Mouse (Mus musculus) limb, embryonic 13.5 days (tissue): Measurements from ENCODE around the gene Hcn3. TPM values are rescaled to one million over a fixed set of nuclear protein-coding genes. Genes with fewer than 3 reads are reported as not detected.

ENCODE experiments used
- ATAC-seq: fragments of 200-750 bp; cut with Nextera tagmentation; 2 replicates; pipeline ENCODE4 v1.8.0; 2017; ENCODE audit warnings: low read depth, moderate number of reproducible peaks, moderate TSS enrichment; ENCODE audit not compliant: low FRiP score
- H3K27ac ChIP-seq: fragments of 300-500 bp; sonication (generic); 2 replicates; pipeline ENCODE4 v1.5.1; 2015; ENCODE audit warnings: inconsistent platforms, mild to moderate bottlenecking, moderate library complexity
- H3K27me3 ChIP-seq: fragments of 300-500 bp; sonication (generic); 2 replicates; pipeline ENCODE4 v1.6.1; 2015; ENCODE audit warnings: mild to moderate bottlenecking, inconsistent platforms
- H3K36me3 ChIP-seq: fragments of 300-500 bp; sonication (generic); 2 replicates; pipeline ENCODE4 v1.6.1; 2015; ENCODE audit warnings: inconsistent platforms, mild to moderate bottlenecking, moderate library complexity
- H3K4me1 ChIP-seq: fragments of 300-500 bp; sonication (generic); 2 replicates; pipeline ENCODE4 v1.6.1; 2015; ENCODE audit warnings: inconsistent platforms
- H3K4me2 ChIP-seq: fragments of 300-500 bp; sonication (generic); replicated peaks from 2 replicates; pipeline ENCODE4 v1.6.1; 2015; ENCODE audit warnings: inconsistent platforms, mild to moderate bottlenecking, moderate library complexity
- H3K4me3 ChIP-seq: fragments of 300-500 bp; sonication (generic); 2 replicates; pipeline ENCODE4 v1.5.1; 2015; ENCODE audit warnings: moderate library complexity, mild to moderate bottlenecking, inconsistent platforms
- H3K9ac ChIP-seq: fragments of 300-500 bp; sonication (generic); 2 replicates; pipeline ENCODE4 v1.6.1; 2015; ENCODE audit warnings: mild to moderate bottlenecking, inconsistent platforms
- H3K9me3 ChIP-seq: fragments of 300-500 bp; sonication (generic); 2 replicates; pipeline ENCODE4 v1.6.1; 2016; ENCODE audit warnings: inconsistent platforms
- WGBS: fragments of 180-500 bp; shearing (Covaris S2); methylation state at CpG from one replicate; pipeline ENCODE4 v1.1.7; 2015; 5-methylcytosine and 5-hydroxymethylcytosine counted together
- polyA plus RNA-seq: library from polyadenylated mRNA; unstranded; fragments of >200 nt; fragmentation: Nextera tagmentation; extraction: Ambion mirVana; gene quantifications from 2 replicates; pipeline ENCODE4 v1.2.1, GENCODE M21; 2015

Gene Hcn3
- polyA plus RNA-seq, 1 experiment from 2014 or later: 2.0 TPM

DNA sequence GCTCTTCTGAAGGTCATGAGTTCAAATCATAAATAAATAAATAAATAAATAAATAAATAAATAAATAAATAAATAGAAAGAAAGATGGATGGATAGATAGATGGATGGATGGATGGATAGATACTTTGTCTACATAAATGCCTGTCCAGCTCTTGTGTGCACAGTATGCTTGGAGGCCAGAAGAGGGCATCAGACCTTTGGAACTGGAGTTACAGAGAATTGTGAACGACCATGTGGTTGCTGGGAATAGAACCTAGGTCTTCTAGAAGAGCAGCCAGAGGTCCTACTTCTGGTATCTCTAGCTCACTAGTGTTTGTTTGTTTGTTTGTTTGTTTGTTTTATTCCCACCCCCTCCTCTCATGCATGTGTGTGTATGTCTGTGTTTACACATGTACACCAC is 33.4 kb upstream of the Hcn3 start:
- H3K4me1 ChIP-seq: peaks cover 10% of the 10 kb centered on the region
- H3K4me3 ChIP-seq: no peak overlapping the region
- no peaks in the 10 kb centered on the region for H3K9me3 ChIP-seq
- WGBS: 73% methylated on average over 1 of the region's 1 CpGs
- no peak for ATAC-seq
- H3K27ac ChIP-seq: no peak overlapping the region
- no peak overlapping the region for H3K9ac ChIP-seq
- H3K27me3 ChIP-seq: no peaks in the 10 kb centered on the region
- H3K36me3 ChIP-seq: peaks cover 6% of the 10 kb centered on the region
- H3K4me2 ChIP-seq: no peak overlapping the region

GRCm38 (mm10) chr3:89190436-89190835 is 30.4 kb upstream of the Hcn3 start:
- H3K4me3 ChIP-seq: no peak overlapping the region
- no peak overlapping the region for H3K9ac ChIP-seq
- peaks cover 5% of the 10 kb centered on the region for H3K4me1 ChIP-seq
- H3K9me3 ChIP-seq: no peaks in the 10 kb centered on the region
- no peak for ATAC-seq
- H3K36me3 ChIP-seq: peaks cover 26% of the 10 kb centered on the region
- 81% methylated on average over 8 of the region's 8 CpGs for WGBS
- no peaks in the 10 kb centered on the region for H3K27me3 ChIP-seq
- no peak overlapping the region for H3K27ac ChIP-seq
- no peak overlapping the region for H3K4me2 ChIP-seq

DNA sequence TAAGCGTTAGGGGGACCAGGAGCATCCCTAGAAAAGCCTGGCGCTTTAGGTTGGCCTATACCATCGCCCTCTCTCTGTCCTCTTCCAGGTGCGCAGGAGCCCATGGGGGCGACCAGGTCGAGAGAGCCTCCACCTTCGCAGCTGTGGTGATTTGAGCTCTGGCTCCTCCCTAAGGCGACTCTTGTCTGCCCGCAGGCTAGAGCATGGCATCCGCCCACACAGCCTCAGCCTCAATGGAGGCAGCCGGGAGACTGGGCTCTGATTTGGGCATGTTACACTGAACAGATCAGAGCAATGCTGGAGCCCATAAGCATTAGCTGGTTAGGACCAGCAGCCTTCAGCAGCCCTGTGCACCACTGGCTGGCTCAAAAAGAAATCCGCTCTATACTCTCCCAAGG is 28.5 kb upstream of the Hcn3 start:
- no peaks in the 10 kb centered on the region for H3K27me3 ChIP-seq
- H3K9me3 ChIP-seq: no peaks in the 10 kb centered on the region
- H3K4me3 ChIP-seq: no peak overlapping the region
- 70% methylated on average over 12 of the region's 12 CpGs for WGBS
- peaks cover 26% of the 10 kb centered on the region for H3K36me3 ChIP-seq
- ATAC-seq: no peak
- peaks cover 22% of the 10 kb centered on the region for H3K4me1 ChIP-seq
- H3K4me2 ChIP-seq: no peak overlapping the region
- H3K9ac ChIP-seq: no peak overlapping the region
- no peak overlapping the region for H3K27ac ChIP-seq

DNA sequence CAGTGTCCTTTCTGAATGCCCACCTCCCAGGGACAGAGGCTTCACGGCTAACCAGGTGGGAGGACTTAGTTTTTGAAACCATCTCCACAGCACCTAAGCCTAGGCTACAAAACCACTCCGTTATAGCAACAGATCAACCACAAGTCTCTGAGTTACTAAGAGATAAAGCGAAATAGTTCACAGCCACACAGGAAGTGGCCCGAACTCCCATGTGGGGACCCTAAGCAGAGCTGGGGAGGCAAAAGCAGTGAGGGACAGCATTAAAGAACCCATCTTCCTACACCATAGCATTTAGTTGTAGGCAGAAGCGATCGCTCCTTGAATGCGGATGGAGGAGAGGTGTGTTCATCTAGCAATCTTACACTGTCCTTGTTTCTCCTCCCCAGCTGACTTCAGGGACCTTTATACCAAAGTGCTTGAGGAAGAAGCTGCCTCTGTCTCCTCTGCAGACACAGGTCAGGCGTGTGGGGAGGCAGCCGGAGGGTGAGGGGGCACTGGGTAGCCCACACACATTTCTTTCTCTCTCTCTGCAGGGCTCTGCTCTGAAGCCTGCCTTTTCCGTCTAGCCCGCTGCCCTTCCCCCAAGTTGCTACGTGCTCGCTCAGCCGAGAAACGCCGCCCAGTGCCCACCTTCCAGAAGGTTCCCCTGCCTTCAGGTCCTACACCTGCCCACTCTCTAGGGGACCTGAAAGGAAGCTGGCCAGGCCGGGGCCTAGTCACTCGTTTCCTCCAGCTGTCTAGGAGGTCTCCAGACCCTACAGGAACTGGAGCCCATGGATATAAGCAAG is 27.9 kb upstream of the Hcn3 start:
- H3K9ac ChIP-seq: no peak overlapping the region
- 87% methylated on average over 18 of the region's 18 CpGs for WGBS
- H3K27ac ChIP-seq: no peak overlapping the region

DNA sequence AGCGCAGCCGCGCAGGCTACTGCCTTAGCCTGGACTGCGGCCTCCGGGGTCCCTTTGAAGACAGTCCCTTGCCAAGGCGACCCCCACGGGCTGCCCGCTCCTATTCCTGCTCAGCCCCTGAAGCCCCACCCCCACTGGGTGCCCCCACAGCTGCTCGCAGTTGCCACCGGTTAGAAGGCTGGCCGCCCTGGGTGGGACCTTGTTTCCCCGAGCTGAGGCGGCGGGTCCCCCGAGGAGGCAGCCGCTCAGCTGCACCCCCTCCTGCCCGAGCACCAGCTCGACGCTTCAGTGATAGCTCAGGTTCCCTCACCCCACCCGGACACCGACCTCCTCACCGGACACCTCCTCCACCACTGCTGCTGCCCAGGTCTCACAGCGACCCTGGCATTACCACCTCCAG is 27.2 kb upstream of the Hcn3 start:
- Histone ChIP-seq H3K9ac (peak overlapping the region; percentile 31; the same call in 1 of the 2 replicates), H3K4me1 (peaks cover 25% of the 10 kb centered on the region), H3K27ac (no peak overlapping the region), H3K36me3 (peaks cover 31% of the 10 kb centered on the region), H3K27me3 (no peaks in the 10 kb centered on the region), H3K4me2 (no peak overlapping the region), H3K4me3 (no peak overlapping the region), H3K9me3 (no peaks in the 10 kb centered on the region)
- no peak for ATAC-seq
- WGBS: 60% methylated on average over 23 of the region's 23 CpGs

More for the DNA sequence above, 27.9 kb upstream of the Hcn3 start:
- peaks cover 26% of the 10 kb centered on the region for H3K36me3 ChIP-seq
- no peaks in the 10 kb centered on the region for H3K27me3 ChIP-seq
- H3K9me3 ChIP-seq: no peaks in the 10 kb centered on the region
- no peak overlapping the region for H3K4me3 ChIP-seq
- H3K4me2 ChIP-seq: no peak overlapping the region
- no peak for ATAC-seq
- peaks cover 22% of the 10 kb centered on the region for H3K4me1 ChIP-seq

DNA sequence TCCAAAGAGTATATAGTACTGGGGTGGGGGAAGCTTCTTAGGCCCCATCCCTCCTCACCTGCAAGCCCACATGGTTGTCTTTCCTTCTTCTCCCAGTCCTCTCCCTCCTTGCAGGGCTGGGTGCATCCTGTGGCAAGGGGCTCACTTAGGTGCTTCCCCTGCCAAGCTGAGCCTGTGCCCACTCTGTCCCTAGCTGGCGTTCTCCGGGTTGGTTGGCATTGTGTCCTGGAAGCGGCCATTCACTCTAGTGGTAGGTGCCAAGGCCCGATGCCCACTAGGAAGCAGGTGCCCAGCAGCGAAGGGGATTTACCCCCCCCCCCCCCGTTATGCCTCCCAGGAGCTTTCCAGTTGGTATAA is 23.9 kb upstream of the Hcn3 start:
- H3K27me3 ChIP-seq: no peaks in the 10 kb centered on the region
- no peaks in the 10 kb centered on the region for H3K9me3 ChIP-seq
- 79% methylated on average over 6 of the region's 6 CpGs for WGBS
- H3K4me3 ChIP-seq: peak overlapping the region; percentile 71
- peaks cover 63% of the 10 kb centered on the region for H3K36me3 ChIP-seq
- peaks cover 32% of the 10 kb centered on the region for H3K4me1 ChIP-seq
- ATAC-seq: no peak
- H3K4me2 ChIP-seq: peak overlapping the region; percentile 95
- peak overlapping the region; percentile 88; the same call in 1 of the 2 replicates for H3K27ac ChIP-seq
- H3K9ac ChIP-seq: peak overlapping the region; percentile 85

GRCm38 (mm10) chr3:89183058-89183958 is 23.3 kb upstream of the Hcn3 start, which contains the start of gene Fam189b:
Gene Fam189b, plus strand, starts transcription at chr3:89183143.
- peaks cover 59% of the 10 kb centered on the region for H3K36me3 ChIP-seq
- ATAC-seq: peak; percentile 92
- peaks cover 38% of the 10 kb centered on the region for H3K4me1 ChIP-seq
- H3K27ac ChIP-seq: peak within 1 kb of the TSS; percentile 88
- 6% methylated on average over 39 of the region's 39 CpGs for WGBS
- H3K4me2 ChIP-seq: peak within 1 kb of the TSS; percentile 95
- no peaks in the 10 kb centered on the region for H3K9me3 ChIP-seq
- H3K4me3 ChIP-seq: peak within 1 kb of the TSS; percentile 71
- no peaks in the 10 kb centered on the region for H3K27me3 ChIP-seq
- peak within 1 kb of the TSS; percentile 85 for H3K9ac ChIP-seq

GRCm38 (mm10) chr3:89182531-89183057 is 22.6 kb upstream of the Hcn3 start:
- ATAC-seq: peak; percentile 29; the same call in 1 of the 2 replicates
- no peak overlapping the region for H3K9ac ChIP-seq
- H3K4me1 ChIP-seq: peaks cover 40% of the 10 kb centered on the region
- peaks cover 51% of the 10 kb centered on the region for H3K36me3 ChIP-seq
- no peaks in the 10 kb centered on the region for H3K9me3 ChIP-seq
- H3K27ac ChIP-seq: 0 out of 2 replicates have a peak overlapping the region, but pooled peaks have one; percentile 88
- 51% methylated on average over 7 of the region's 7 CpGs for WGBS
- H3K4me2 ChIP-seq: peak overlapping the region; percentile 95
- H3K27me3 ChIP-seq: no peaks in the 10 kb centered on the region
- peak overlapping the region; percentile 71 for H3K4me3 ChIP-seq

DNA sequence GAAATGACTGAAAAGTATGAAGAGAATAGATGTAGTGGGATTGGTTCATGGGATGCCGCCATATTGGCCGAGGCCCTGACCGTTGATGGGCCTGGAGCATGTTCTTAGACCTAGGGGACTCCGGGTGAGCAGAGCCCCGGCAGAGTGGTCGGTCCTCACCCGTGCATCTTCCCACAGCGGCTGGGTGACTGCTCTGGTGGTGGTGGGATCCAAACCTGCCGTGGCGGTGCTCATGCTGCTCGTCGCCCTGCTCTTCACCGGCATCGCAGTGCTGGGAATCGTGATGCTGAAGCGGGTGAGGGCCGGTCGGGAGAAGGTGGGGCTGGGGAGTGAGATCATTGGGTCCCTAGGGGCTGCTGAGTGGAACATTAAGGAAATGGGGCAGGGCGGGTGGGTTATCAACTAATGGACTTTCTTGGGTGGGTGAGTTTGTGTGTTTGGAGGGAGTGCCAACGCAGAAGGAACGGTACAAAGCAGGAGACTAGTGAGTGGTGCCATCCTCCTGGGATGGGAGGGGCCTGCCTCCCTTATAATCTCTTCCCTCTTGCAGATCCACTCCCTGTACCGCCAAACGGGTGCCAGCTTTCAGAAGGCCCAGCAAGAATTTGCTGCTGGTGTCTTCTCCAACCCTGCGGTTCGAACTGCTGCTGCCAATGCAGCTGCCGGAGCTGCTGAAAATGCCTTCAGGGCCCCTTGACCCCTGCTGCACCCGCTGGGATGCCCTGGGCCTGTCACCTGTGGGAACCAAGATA is 21.9 kb upstream of the Hcn3 start:
- Histone ChIP-seq H3K9me3 (no peaks in the 10 kb centered on the region), H3K9ac (no peak overlapping the region), H3K4me3 (no peak overlapping the region), H3K36me3 (peaks cover 45% of the 10 kb centered on the region), H3K4me1 (peaks cover 41% of the 10 kb centered on the region), H3K27ac (no peak overlapping the region), H3K4me2 (no peak overlapping the region), H3K27me3 (no peaks in the 10 kb centered on the region)
- ATAC-seq: no peak
- WGBS: 88% methylated on average over 27 of the region's 27 CpGs

DNA sequence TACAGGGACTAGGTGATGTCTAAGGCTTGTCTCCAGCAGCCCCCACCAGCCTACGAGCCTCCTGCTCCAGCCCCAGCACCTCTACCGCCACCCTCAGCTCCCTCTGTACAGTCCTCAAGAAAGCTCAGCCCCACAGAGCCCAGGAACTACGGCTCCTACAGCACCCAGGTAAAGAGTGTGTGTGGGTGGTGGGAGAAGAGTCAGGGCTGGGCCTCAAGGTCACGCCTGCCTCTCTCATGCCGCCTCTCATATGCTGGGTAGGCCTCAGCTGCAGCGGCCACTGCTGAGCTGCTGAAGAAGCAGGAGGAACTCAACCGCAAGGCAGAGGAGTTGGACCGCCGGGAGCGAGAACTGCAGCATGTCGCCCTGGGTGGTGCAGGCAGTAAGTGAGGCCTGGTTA is 19.1 kb upstream of the Hcn3 start:
- Histone ChIP-seq H3K27me3 (no peaks in the 10 kb centered on the region), H3K27ac (no peak overlapping the region), H3K4me2 (peak overlapping the region; percentile 76), H3K9me3 (no peaks in the 10 kb centered on the region), H3K36me3 (peaks cover 67% of the 10 kb centered on the region), H3K9ac (peak overlapping the region; percentile 92; the same call in 1 of the 2 replicates), H3K4me1 (peaks cover 30% of the 10 kb centered on the region), H3K4me3 (peak overlapping the region; percentile 84)
- WGBS: 88% methylated on average over 11 of the region's 11 CpGs
- no peak for ATAC-seq

DNA sequence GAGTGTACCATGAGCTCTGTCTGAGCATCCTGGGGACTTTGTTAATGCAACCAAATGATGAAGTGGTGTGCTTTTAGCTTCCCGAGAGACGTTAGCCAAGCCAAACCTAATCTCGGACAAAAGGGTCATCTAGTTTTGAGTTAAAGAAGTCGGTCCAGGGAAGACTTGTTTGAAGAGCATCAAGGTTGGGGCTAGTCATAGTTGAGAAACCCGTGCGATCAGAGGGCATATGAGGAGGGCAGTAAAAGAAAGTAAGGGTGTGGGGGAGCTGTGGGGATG is 18.1 kb upstream of the Hcn3 start:
- Histone ChIP-seq H3K36me3 (peaks cover 77% of the 10 kb centered on the region), H3K27ac (peak overlapping the region; percentile 79), H3K9ac (peak overlapping the region; percentile 92), H3K4me2 (peak overlapping the region; percentile 76), H3K4me1 (peaks cover 25% of the 10 kb centered on the region), H3K27me3 (no peaks in the 10 kb centered on the region), H3K9me3 (no peaks in the 10 kb centered on the region), H3K4me3 (peak overlapping the region; percentile 84)
- no peak for ATAC-seq
- WGBS: 9% methylated on average over 6 of the region's 6 CpGs
